Mouse (Mus musculus): ENCODE measurements around the gene Col20a1. TPM values are rescaled to one million over a fixed set of nuclear protein-coding genes. Genes with fewer than 3 reads are reported as not detected.

Gene Col20a1
- total RNA-seq, 2 experiments from 2014 or later, result 1.6 TPM; not detected in 1

- no peak for ATAC-seq (replicated peaks; ENCODE audit: poor library complexity, severe bottlenecking)
Observed at GRCm38 (mm10) chr2:180990347-180990746, 4.0 kb downstream of the Col20a1 start.

- no peak for ATAC-seq (replicated peaks; ENCODE audit: poor library complexity, severe bottlenecking)
Observed at GRCm38 (mm10) chr2:180994360-180994759, 8.0 kb downstream of the Col20a1 start.

- ATAC-seq (replicated peaks; ENCODE audit: poor library complexity, severe bottlenecking), result no peak
Observed at GRCm38 (mm10) chr2:180995457-180995856, 9.1 kb downstream of the Col20a1 start.

GRCm38 (mm10) chr2:180996436-180996835 is 10.1 kb downstream of the Col20a1 start:
- peak; percentile 73 for ATAC-seq (replicated peaks; ENCODE audit: poor library complexity, severe bottlenecking)

GRCm38 (mm10) chr2:180996905-180997304 is 10.6 kb downstream of the Col20a1 start:
- ATAC-seq (replicated peaks; ENCODE audit: poor library complexity, severe bottlenecking), result no peak

GRCm38 (mm10) chr2:181007054-181007453 is 20.7 kb downstream of the Col20a1 start:
- no peak for ATAC-seq (replicated peaks; ENCODE audit: poor library complexity, severe bottlenecking)

GRCm38 (mm10) chr2:181008339-181008738 is 22.0 kb downstream of the Col20a1 start:
- ATAC-seq (replicated peaks; ENCODE audit: poor library complexity, severe bottlenecking), result no peak

GRCm38 (mm10) chr2:181031406-181031934 is 45.1 kb downstream of the Col20a1 start:
- ATAC-seq (replicated peaks; ENCODE audit: poor library complexity, severe bottlenecking), result no peak

- no peak for ATAC-seq (replicated peaks; ENCODE audit: poor library complexity, severe bottlenecking)
Observed at GRCm38 (mm10) chr2:181032407-181032806, 46.1 kb downstream of the Col20a1 start.

- no peak for ATAC-seq (replicated peaks; ENCODE audit: poor library complexity, severe bottlenecking)
Observed at GRCm38 (mm10) chr2:181033310-181033709, 47.0 kb downstream of the Col20a1 start.

GRCm38 (mm10) chr2:181035186-181035585 is 48.9 kb downstream of the Col20a1 start:
- no peak for ATAC-seq (replicated peaks; ENCODE audit: poor library complexity, severe bottlenecking)

GRCm38 (mm10) chr2:181036561-181036960 is 50.2 kb downstream of the Col20a1 start:
- no peak for ATAC-seq (replicated peaks; ENCODE audit: poor library complexity, severe bottlenecking)

GRCm38 (mm10) chr2:181038644-181039355 is 52.5 kb downstream of the Col20a1 start:
- peak; percentile 36; the same call in 1 of the 2 replicates for ATAC-seq (replicated peaks; ENCODE audit: poor library complexity, severe bottlenecking)

GRCm38 (mm10) chr2:181039356-181039680 is 53.0 kb downstream of the Col20a1 start:
- 0 out of 2 replicates have a peak, but pooled peaks have one; percentile 12 for ATAC-seq (replicated peaks; ENCODE audit: poor library complexity, severe bottlenecking)

GRCm38 (mm10) chr2:181041941-181042340 is 55.6 kb downstream of the Col20a1 start:
- no peak for ATAC-seq (replicated peaks; ENCODE audit: poor library complexity, severe bottlenecking)

- ATAC-seq (replicated peaks; ENCODE audit: poor library complexity, severe bottlenecking), result no peak
Observed at GRCm38 (mm10) chr2:181042376-181042775, 56.0 kb downstream of the Col20a1 start.

GRCm38 (mm10) chr2:181043437-181043836 is 57.1 kb downstream of the Col20a1 start, which contains the start of gene Chrna4:
Chrna4 (minus strand) TSS chr2:181043546.
- no peak for ATAC-seq (replicated peaks; ENCODE audit: poor library complexity, severe bottlenecking)

GRCm38 (mm10) chr2:181044001-181044400 is 57.7 kb downstream of the Col20a1 start:
- ATAC-seq (replicated peaks; ENCODE audit: poor library complexity, severe bottlenecking), result no peak

GRCm38 (mm10) chr2:181048252-181048945 is 62.1 kb downstream of the Col20a1 start:
- no peak for ATAC-seq (replicated peaks; ENCODE audit: poor library complexity, severe bottlenecking)

- no peak for ATAC-seq (replicated peaks; ENCODE audit: poor library complexity, severe bottlenecking)
Observed at GRCm38 (mm10) chr2:181048986-181049385, 62.7 kb downstream of the Col20a1 start.

- ATAC-seq (replicated peaks; ENCODE audit: poor library complexity, severe bottlenecking), result no peak
Observed at GRCm38 (mm10) chr2:181052171-181052570, 65.8 kb downstream of the Col20a1 start.

All from granulocyte monocyte progenitor cell, adult 5-6 weeks (primary cell).